Mouse (Mus musculus): ENCODE measurements around the gene Vpreb2.
A peak's percentile ranks its signal among the peaks of the same experiment; 100 is the strongest.
"Not testable (repeated sequence)": the region's sequence is repeated elsewhere in the genome, so short reads cannot be mapped to it uniquely, and the experiment has no call there.

Vpreb2 gene

DNA sequence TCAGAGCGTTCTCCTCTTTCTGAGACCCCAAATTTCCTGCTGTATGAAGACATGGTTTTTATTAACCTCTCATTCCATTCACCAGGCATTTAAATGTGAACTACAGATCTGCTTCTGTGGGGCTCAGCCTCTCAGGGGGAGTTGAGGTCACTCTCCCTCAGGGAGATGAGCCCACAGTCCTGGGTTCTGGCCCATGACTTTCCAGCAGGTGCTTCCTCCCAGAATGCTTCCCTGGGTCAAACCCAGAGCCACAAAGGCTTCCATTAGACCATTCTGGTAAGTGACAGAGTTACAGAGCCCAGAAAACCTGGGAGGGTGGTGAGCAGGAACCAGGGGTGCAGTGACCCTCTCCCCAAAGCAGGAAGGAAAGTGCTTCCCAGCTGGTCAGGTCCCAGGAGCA, at the start of gene Vpreb2:
Vpreb2 (plus strand) TSS at position 301 of the 400 bp plus-strand sequence.
- no peak for DNase-seq

DNA sequence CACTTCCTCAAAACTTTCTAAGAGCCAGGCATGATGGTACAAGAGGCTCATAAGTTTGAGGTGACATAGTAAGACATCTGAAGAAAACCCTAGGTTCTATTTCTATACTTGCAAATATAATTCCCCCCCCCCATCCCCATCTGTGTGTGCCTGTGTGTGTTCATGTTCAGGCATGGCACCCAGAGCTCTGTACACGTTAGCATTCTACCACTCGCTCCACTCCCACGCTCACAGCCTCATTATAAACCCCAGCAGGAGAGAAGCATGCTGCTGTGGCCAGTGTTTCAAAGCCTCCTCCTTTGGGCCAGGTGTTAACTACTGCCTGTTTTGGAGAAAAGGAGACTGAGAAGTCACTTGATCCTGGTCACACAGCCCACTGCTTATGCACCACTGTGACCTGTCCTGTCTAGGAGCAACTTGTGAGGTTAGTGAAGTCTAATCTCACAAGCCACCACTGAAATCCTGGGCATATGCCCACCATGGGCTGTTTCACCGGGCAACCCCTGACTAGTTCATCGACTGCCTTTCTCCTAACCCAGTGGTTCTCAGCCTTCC, 48.2 kb upstream of the Vpreb2 start:
- DNase-seq, result no peak

DNA sequence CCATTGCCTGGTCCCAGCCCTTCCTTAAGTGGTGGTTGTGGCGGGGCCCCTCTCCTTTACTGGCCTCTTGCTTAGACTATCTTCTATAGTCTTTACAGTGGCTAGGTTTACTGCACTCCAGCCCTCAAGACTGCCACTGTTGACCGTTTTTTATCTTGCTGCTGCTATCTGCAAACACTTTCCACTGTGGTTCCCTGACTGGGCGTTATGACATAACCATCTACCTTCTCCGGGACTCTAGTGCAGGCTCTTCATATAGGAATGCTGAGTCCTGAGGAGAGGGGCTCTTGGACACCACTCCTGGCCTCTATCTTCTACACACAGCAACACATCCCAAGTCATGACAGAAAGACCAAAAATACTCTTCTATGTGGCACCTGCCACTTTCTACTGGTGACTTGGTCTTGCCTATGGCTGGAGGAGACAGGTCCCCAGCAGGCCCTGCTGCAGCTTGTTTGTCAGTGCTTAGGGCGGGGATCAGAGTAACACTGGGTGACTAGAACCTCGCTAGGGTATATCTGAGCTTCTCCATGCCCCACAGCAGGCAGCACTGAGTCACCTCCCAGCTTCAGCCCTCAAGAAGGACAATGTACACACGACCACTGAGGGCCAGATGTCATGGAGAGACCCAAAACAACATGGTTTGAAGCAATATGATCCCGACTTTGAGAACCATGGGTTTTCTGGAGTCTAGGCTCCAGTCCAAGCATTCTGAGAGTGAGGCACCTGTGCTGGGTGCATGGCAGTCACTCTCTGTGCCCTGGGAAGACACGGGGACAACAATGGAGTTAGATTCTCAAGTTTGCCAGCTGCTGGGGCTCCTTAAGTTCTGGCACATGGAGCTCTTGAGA, 46.4 kb upstream of the Vpreb2 start:
- no peak for DNase-seq

DNA sequence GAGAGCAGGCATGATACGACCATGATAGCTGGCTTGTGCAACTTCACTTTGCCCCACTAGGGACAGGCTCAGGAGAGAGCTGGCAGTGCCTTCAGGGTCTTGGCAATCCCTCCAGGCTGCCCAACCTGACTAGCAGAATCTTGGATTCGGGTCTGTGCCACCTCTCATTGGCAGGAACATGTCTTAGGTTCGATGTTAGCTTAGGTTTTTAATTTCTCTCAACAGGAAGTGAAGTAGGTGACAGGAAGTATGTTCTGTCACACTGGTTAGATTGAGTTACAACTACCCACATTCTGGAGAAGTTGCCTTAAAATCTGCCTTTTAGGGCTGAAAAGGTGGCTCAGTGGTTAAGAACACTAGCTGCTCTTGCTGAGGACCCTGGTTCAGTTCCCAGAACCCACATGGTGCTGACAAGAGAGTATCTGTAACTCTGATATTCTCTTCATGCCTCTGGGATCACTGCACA, 45.8 kb upstream of the Vpreb2 start:
- DNase-seq, result no peak

DNA sequence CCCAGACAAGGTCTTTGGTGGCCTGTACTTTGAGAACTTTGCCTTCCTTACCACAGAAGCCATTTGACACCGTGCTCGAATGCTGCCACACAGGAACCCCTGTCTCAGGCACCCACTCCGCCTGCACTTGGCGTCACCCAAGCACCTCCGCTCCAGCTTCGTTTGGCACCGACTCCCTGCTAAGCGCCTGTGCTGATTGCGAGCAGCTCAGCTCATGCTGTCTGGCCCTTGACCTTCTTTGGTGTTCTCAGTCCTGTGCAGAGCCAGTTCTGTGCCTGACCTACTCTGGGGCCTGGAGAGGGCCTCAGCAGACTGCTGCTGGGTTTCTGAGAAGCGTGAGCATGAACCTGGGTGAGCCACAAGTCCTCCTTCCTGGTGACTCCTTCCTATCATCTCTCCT, 43.5 kb upstream of the Vpreb2 start:
- DNase-seq, result no peak

DNA sequence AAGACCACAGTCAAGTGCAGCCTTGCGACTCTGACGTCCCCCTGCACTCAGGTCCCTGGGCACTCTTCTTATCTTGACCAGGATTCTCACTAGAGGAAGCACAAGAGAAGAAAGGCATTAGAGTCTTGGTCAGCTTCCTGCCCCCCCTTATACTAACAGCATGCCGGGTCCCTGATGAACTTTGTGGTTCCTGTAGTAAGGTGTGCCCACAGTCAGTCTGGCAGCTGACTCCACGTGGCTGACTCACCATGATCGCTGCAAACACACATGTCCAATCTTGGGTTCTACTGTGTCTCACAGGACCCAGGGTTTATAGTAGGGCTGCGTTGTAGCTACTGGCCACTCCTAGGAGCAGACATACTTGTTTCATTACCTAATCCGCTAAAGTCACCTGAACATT, 42.0 kb upstream of the Vpreb2 start:
- DNase-seq, result no peak

DNA sequence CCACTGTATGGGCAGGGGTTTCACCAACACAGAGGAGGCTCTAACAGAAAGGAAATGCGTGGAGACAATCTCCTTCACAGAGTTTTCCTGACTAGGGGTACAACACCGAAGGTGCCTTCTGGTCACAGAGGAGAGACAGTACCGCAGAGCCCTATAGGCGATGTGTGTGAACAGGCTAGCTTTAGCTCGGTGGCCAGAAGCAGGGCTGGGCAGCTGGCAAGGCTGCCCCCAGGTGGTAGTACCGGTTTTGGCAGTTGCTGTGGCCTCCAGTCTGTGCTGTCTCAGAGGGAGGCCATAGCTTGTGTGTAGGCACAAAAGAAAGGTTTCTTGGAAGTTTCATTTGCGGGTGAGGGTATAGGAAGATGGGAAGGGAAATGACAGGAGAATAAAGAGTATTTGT, 41.4 kb upstream of the Vpreb2 start:
- peak; percentile 77 for DNase-seq

DNA sequence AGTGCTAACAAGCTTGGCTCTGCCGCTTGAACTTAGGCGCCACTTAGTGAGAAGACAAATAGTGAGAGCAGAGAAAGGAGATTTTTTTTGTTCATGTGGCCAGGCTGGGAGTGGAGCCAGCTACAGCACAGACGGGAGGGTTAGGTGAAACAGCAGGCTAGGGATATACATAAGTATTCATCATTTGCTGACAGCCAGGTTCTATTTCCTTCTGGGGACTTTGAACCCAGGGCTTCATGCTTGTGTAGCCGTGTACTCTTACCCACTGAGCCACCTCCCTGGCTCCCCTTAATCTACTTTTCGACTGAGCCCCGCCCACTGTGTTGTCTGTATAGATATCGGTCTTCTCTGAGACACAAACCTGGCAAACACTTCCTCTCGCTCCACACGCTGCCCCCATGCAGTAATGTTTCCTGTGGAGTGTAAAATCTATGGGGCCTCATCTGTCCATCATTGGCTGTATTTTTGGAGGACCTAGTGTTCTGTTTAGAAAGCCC, 40.9 kb upstream of the Vpreb2 start:
- peak; percentile 30 for DNase-seq

DNA sequence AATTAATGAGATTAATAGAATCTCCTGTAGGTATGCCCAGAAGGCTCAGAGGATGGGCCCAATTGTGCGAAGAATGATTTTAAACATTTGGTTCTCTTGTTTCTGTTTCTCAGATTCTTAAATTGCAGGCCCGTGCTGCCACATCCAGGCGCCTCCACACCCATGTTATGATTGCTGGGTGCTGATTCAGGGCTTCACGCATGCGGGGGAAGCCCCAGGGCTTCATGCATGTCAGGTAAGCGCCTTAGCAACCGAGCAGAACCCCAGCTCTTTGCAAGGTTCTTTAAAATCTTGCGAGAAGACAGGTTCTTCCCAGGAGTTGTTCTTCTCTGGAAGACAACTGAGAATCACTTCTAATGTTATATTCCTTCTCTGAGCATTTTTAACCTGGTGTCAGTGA, 36.8 kb upstream of the Vpreb2 start:
- no peak for DNase-seq

DNA sequence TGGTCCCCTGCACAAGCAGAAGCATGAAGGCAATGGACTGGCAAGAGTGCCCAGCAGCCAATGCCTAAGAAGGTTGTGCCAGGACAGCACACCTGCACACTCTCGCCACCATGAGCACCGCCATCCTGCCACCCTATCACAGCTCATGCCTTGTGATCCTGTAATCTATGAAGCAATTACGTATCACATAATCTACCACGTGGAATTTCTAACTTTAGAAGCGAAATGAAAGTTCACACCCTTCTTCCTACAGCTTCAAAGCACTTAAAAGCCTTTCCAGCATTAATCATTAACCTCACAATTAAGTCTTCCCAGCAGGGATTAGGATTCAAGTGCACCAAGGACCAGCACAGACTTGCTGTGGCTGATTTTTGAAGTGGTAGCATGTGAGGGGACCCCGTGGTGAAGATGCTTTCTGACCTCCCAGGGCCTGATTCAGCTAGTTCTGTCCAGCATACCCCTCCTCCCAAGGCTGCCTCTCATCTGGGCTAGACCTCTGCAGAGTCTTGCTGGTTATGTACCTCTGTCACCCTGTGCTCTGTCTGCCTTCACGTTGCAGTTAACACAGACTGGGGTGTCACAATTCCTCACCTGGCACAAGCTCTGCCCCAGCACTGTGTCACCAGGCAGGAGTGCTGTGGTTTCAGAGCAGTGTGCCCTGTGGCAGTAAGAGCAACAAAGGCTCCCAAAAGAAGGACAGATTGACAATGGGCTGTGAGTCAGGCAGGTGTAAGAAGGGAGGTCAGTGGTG, 35.0 kb upstream of the Vpreb2 start:
- peak; percentile 62 for DNase-seq

DNA sequence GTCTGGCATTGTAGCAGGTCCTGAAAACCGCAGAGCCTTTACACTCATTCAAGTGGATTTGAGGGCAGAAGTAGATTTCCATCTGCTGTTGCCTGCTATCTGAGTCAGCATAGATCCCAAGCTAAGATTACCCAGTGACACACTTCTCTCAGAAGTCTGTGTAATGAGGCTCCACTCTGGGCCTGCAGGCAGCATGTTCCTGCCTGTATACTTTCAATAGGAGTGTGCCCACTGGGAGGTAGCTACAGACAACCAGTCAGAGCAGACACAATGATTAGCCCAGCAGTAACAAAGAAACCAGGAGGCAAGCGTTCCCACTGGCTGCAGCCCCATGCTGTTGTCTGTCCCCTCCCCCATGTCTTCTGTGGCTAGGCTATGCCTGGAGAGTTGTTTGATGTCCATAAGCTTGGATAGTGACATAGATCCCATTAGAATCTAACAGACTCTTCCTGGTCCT, 30.8 kb upstream of the Vpreb2 start:
- DNase-seq, result no peak

DNA sequence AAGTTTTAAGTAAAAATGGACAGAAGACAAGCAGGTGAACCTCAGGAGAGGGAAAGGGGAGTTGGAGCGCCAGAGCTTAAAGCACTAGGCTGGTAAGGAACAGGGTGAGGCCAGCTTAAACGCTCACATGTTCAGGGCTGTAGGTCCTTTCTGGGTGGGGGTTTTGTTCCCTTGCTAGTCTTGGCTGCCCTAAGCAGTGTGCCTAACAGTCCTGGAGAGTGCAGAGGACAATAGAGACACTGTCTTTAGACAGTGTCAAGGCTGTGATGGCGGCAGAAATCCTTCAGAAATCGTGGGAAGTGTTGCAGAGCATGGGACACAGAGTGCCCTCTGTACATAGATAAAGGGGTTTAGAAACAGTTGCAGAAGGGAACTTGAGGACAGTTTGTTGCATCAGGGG, 30.2 kb upstream of the Vpreb2 start:
- no peak for DNase-seq

DNA sequence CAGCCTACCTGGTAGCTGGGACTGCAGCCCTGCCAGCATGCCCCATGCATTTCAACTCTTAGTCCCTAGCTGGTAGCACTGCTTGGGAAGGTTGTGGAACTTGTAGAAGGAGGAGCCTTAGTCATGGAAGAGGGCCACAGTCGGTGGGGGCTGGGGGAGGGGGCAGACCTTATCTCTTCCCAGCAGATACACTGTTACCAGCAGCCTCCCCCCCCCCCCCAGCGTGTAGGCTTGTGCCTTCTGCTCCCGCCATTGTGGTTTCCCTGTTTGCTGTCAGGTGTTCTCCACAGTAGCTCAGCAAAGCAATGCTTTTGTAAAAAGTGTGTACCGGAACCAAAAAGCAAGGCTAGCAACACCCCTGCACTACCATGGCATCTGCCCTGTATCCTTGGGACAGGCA, 28.6 kb upstream of the Vpreb2 start:
- no peak for DNase-seq

DNA sequence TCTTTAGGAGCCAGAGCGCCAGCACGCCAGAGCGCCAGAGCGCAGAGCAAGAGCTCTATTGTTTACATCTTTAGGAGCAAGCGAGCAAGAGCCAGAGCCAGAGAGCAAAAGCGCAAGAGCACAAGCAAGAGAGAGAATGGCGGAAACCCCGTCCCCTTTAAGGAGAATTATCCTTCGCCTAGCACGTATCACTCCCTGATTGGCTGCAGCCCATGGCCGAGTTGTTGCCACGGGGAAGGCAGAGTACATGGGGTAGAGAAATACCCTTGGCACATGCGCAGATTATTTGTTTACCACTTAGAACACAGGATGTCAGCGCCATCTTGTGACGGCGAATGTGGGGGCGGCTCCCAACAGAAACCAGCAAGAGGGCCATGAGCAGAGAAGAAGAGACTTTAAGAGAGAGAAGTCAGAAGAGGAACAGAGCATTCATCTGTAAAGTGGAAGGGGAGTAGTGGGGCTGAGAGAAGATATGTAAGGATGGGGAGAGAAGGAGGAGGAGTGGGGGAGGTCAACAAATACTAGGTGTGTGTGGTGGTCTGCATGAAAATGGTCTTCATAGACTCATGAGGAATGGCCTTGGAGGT, 24.1 kb upstream of the Vpreb2 start:
- not testable (repeated sequence) for DNase-seq

DNA sequence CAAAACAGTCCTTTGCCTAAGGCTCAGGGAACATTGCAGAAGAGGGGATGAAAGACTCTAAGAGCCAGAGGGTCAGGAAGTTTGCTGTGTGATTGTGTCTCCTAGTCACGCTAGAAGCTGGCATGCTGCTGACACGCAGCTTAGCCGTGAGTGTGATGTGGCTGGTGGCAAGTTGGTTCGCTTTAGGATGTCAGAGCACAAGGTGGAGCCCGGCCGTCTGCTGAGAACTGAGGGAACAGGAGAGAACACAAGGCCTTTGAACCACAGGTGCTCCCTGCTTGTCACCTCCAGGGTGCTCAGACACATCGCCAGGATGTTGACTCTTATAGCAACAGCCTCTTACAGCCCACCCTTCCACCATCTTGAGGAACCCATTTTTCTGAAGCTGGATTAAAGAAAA, 18.1 kb upstream of the Vpreb2 start:
- no peak for DNase-seq

DNA sequence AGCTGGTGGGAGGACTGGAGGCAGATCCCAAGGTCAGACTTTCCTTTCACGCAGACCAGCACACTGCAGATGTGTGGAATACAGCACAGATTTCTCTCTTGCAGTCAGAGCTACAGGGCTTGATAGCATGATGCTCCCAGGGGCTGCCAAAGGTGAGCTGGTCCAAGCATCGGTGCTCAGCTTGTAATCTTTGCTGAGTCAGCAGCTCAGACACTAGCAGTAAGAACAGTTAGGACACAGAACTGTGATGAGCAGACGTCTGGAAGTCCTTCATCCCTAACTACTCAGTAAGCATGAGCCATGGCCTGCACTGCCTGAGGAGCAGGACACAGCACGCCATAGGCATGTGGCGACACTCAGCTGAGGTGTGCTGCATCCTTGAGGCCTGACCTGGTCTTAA, 8.4 kb upstream of the Vpreb2 start:
- DNase-seq, result no peak

DNA sequence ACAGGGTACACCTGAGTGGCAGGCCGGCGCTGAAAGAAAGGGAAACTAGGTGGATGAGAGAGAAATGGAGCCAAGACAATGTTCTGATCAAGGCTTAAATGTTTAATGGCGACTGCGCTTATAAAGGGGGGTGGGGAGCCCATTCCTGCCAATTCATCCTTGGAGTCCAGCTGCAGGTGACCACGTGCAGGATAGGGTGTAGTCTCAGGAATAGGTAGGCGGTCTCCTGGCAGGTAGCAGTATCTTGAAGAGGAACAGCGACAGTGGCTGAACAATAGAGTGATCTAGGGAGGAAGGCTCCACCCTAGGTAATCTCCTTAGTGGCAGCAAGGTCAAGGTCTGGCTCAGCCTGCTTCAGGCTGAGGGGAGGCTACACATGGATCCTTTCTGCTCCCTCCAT, 2.4 kb upstream of the Vpreb2 start:
- DNase-seq, result not testable (repeated sequence)

DNA sequence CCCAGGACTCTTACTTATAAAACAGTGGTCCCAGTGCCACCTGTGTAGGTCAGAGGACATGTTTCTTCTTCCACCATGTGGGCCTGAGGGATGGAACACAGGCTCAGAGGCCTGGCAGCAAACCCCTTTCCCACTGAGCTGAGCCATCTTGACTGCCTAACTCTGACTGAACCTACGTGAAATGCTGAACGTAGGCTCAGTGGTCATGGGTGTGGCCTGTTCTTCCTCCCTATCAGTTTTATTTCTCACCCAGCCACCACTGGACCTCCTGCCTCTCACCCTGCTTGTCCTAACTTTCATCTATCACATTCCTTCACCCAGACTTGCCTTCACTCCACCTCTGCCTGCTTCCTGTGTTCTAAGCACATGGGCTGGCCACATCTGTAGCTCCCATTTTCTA, 3.0 kb downstream of the Vpreb2 start:
- no peak for DNase-seq

DNA sequence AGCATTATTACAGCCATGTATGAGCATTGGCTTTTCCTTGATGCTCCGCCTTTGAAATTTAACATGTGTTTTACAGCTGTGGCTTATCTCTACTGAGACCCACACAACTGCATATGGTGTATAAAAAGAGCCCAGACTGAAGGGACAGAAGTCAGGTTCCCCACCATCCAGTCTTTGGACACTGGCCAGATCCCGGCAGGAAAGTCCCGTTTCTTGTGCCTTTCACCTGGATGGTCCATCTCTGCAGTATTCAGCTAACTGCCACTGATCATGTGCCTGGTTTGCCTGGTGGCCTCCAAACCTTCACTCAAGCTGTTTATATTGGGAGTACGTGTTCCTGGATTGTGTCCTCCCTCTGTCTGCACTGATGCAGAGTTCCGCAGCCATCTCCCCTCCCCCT, 4.0 kb downstream of the Vpreb2 start:
- no peak for DNase-seq

DNA sequence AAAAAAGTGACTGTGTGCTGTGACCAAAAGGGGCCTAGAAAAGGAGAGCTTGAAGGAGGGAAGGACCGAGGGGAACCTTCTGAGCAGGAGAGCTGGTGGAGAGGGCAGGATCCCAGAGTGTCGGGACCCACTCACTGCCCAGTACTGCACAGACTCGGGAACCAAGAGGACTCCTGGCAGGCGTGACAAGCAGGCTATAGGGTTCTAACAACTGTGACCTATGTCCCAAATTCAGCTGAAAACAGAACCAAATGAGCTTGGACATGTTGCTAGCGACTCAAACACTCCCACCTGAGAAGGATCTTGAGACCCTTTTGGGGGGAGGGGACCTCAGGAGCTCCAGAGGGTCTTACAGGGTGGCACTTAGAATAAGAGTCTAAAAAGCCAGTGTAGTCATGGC, 4.8 kb downstream of the Vpreb2 start:
- DNase-seq, result no peak

DNA sequence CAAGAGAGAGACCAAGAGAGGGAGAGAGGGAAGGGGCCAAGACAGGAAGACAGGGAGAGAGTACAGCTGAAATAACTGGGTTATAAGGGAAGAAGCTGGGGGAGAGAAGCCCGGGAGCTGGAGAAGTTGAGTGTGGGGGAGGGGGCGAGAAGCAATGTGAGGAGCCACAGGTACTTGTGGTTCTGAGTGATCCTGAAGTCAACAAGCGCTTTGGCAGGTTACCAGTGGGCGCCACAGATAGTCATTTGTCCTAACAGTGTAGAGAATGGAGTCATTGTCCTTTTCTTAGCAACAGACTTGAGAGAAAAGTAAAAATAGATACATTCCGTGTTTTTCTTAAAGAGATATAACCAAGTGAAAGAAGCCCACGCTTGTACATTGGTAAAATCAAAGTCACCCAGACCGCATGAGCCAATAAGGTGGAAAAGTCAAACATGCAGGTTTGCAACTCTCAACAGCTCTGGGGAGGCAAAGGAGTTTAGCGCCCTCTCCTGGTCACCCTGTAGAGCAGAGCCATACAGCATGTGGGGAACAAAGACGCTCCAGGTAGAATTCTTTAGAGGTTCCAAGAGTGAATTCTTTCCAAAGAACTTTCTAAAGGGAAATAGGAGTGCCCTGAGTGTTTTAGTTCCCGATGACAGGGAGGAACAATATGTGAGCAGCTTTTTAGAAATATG, 6.4 kb downstream of the Vpreb2 start:
- DNase-seq, result peak; percentile 54

DNA sequence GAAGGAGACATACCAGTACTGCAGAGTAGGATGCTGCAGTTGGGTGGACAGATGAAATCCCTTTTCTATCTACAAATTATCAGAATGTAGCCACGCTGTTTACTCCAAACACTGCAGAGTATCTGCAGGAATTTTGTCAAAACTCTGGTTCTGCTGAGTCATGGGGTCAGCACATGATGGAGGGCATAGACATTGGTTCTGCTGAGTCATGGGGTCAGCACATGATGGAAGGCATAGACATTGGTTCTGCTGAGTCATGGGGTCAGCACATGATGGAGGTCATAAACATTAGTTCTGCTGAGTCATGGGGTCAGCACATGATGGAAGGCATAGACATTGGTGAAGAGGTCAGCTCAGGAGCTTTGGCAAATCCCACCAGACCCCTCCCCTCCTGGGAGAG, 7.5 kb downstream of the Vpreb2 start:
- no peak for DNase-seq

DNA sequence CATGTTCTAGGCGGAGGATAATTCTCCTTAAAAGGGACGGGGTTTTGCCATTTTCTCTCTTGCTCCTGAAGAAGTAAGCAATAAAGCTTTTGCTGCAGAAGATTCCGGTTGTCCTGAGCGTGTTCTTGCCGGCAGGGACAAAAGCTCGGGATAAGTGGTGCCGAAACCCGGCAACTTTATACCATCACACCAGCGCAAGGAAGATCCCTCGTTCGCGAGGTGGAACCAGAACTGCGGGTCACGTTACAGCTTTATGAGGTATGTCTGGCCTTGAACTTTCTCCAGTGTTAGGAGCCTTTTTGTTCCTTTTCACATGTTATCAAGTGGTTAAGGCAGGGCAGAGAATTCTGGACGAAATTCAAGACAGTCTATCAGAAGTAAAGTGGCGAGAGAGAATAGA, 12.1 kb downstream of the Vpreb2 start:
- DNase-seq, result not testable (repeated sequence)

All from kidney, postnatal 14 days (tissue).